Mouse (Mus musculus): ENCODE data around the gene Farp2.

- TF ChIP-seq POLR2A (IDR thresholded peaks at IDR 0.05; ENCODE audit: low read depth, low read length) (no peak), CTCF (conservative IDR thresholded peaks at IDR 0.05; ENCODE audit: insufficient read depth, insufficient read length, low read depth, low read length) (no peak)
These were observed 39.5 kb downstream of the Farp2 start for GRCm38 (mm10) chr1:93551427-93551826.

All from kidney, adult 2 months (tissue).